Mouse (Mus musculus) lung, adult 2 months (tissue): Measurements from ENCODE around the gene Tmem115.

Experiments
- CTCF ChIP-seq: fragments of 200-500 bp; IDR thresholded peaks from 2 replicates; pipeline ENCODE4 v1.5.1; 2011; ENCODE audit warnings: mild to moderate bottlenecking, low read length, control low read depth; ENCODE audit not compliant: insufficient read depth
- POLR2A ChIP-seq: fragments of 200-500 bp; IDR thresholded peaks from 2 replicates; pipeline ENCODE4 v1.6.1; 2011; ENCODE audit warnings: low read depth, mild to moderate bottlenecking, control low read depth, low read length, borderline replicate concordance; ENCODE audit errors: extremely low read depth

DNA sequence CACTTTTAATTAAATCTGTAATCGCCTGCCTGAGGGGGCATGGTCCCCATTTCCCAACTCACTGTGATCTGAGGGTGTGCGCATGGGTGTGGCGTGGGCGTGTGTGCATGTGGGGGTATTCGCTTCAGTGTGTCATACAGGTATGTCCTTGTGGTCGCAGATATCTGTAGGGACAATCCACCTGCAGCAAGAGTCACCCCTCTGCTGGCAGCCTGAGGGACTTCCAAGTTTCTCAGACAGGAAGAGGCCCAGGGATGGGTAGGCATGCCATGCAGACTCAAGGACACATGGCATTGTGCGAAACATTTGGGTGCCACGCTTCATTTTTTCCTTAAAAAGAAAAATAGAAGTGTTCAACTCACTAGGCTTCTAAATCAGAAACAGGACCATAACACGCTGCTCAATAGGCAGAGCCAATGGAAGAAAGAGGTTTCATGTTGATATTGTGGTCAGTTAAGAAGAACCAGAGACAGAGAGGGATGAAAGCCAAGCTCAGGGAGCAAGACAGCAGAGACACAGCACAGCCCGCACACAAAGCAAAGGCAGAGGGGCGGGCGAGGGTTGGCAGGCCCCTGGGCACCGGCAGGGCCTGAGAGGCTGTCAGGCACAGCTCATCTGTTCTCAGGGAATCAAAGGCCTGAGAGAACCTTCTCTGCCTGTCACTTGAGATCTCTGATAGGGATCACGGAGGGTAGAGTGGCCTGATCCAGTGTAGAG is 23.2 kb upstream of the Tmem115 start:
- TF ChIP-seq CTCF (no peak), POLR2A (no peak)
